Mouse (Mus musculus) neural tube, embryonic 13.5 days (tissue): ENCODE data around the gene Nono. TPM values are rescaled to one million over a fixed set of nuclear protein-coding genes. Genes with fewer than 3 reads are reported as not detected.
"Not testable (repeated sequence)": the region's sequence is repeated elsewhere in the genome, so short reads cannot be mapped to it uniquely, and the experiment has no call there.

Experiments used
- ATAC-seq: fragments of 200-750 bp; cut with Nextera tagmentation; 2 replicates; pipeline ENCODE4 v1.8.0; 2017; ENCODE audit warnings: low read depth, mild to moderate bottlenecking, moderate TSS enrichment, moderate library complexity
- H3K27ac ChIP-seq: fragments of 300-500 bp; sonication (generic); replicated peaks from 2 replicates; pipeline ENCODE4 v1.5.1; 2015; ENCODE audit warnings: moderate library complexity, mild to moderate bottlenecking, inconsistent platforms
- H3K27me3 ChIP-seq: fragments of 300-500 bp; sonication (generic); 2 replicates; pipeline ENCODE4 v1.6.1; 2015; ENCODE audit warnings: mild to moderate bottlenecking, inconsistent platforms
- H3K36me3 ChIP-seq: fragments of 300-500 bp; sonication (generic); 2 replicates; pipeline ENCODE4 v1.6.1; 2015; ENCODE audit warnings: mild to moderate bottlenecking, inconsistent platforms
- H3K4me1 ChIP-seq: fragments of 300-500 bp; sonication (generic); replicated peaks from 2 replicates; pipeline ENCODE4 v1.6.1; 2015; ENCODE audit warnings: inconsistent platforms
- H3K4me2 ChIP-seq: fragments of 300-500 bp; sonication (generic); 2 replicates; pipeline ENCODE4 v1.6.1; 2015; ENCODE audit warnings: inconsistent platforms, mild to moderate bottlenecking, moderate library complexity
- H3K4me3 ChIP-seq: fragments of 300-500 bp; sonication (generic); 2 replicates; pipeline ENCODE4 v1.5.1; 2015; ENCODE audit warnings: mild to moderate bottlenecking, inconsistent platforms
- H3K9ac ChIP-seq: fragments of 300-500 bp; sonication (generic); 2 replicates; pipeline ENCODE4 v1.6.1; 2015; ENCODE audit warnings: moderate library complexity, mild to moderate bottlenecking, inconsistent platforms
- H3K9me3 ChIP-seq: fragments of 300-500 bp; sonication (generic); 2 replicates; pipeline ENCODE4 v1.6.1; 2016; ENCODE audit warnings: inconsistent platforms
- WGBS: fragments of 180-500 bp; shearing (Covaris S2); methylation state at CpG from one replicate; pipeline ENCODE4 v1.1.7; 2015; 5-methylcytosine and 5-hydroxymethylcytosine counted together
- polyA plus RNA-seq: library from polyadenylated mRNA; unstranded; fragments of >200 nt; fragmentation: Nextera tagmentation; extraction: Ambion mirVana; gene quantifications from 2 replicates; pipeline ENCODE4 v1.2.1, GENCODE M21; 2015

Nono gene
- polyA plus RNA-seq, 1 experiment from 2014 or later = 372 TPM

DNA sequence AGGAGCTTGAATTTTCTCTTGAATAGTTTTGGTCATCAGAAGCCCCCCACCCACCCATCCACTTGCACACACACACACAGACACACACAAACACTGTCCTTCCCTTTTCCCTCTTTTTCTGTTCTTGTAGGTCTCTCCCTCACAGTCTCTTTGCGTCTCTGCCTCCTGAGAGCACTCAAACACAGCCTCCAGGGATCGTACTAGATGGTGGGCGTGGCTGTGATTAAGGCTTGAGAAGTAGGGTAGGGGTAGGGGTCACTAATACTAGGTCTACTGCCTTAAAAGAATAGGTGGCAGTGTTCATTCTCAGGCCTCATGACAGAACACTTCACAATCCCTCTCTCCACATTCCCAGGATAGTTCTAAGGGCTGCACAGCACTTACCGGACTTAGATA, 8.4 kb upstream of the Nono start, which contains the start of gene Zmym3:
Gene Zmym3 (minus strand): TSS at position 150 of the 396 bp plus-strand sequence.
- peak within 1 kb of the TSS; percentile 66 for H3K4me2 ChIP-seq
- peaks cover 4% of the 10 kb centered on the region; the same call in 1 of the 2 replicates for H3K36me3 ChIP-seq
- no peak for ATAC-seq
- H3K4me3 ChIP-seq = peak within 1 kb of the TSS; percentile 55
- peak within 1 kb of the TSS; percentile 83 for H3K27ac ChIP-seq
- H3K9ac ChIP-seq = peak within 1 kb of the TSS; percentile 78
- no peaks in the 10 kb centered on the region for H3K9me3 ChIP-seq
- 19% methylated on average over 4 of the region's 4 CpGs for WGBS
- H3K4me1 ChIP-seq = peaks cover 18% of the 10 kb centered on the region
- H3K27me3 ChIP-seq = no peaks in the 10 kb centered on the region

DNA sequence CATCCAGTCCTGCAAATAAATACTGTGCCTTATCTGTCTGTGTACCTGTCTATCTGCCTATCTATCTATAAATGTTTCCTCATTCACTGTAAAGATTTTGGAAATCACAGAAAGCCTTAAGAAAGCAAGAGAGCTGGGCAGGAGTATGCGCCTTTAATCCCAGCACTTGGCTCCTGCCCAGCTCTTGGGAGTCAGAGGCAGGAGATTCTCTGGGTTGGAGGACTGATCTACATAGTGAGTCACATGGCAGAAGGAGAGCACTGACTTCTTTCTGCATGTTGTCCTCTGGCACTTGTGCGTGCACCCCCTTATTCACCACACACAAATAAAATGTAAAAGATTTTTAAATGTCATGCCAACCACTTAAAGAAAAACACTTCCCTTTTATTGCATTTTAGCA, 5.7 kb upstream of the Nono start:
- WGBS = 78% methylated on average over 2 of the region's 2 CpGs

DNA sequence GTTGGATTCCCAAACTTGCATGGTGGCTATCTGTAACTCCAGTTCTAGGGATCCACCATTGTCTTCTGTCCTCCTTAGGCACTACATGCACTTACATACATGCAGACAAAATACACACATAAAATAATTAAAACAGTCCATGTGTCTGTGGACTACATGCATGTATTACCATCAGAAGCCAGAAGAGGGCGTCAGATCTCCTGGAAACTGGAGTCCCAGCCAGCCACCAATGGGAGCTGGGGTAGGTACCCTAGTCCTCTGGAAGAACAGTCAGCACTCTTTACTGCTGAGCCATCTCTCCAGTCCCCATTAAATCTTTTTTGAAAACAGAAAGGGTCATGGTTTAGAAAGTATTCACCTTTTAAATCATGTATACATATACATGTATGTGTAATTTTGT, 1.3 kb upstream of the Nono start:
- Histone ChIP-seq H3K27ac (no peak overlapping the region), H3K9me3 (no peaks in the 10 kb centered on the region), H3K36me3 (peaks cover 6% of the 10 kb centered on the region; the same call in 1 of the 2 replicates), H3K4me3 (no peak overlapping the region), H3K9ac (no peak overlapping the region), H3K4me1 (peaks cover 20% of the 10 kb centered on the region), H3K27me3 (no peaks in the 10 kb centered on the region), H3K4me2 (no peak overlapping the region)
- WGBS = 4% methylated on average over 1 of the region's 1 CpGs
- ATAC-seq = no peak

More for the DNA sequence above, 5.7 kb upstream of the Nono start:
- no peaks in the 10 kb centered on the region for H3K36me3 ChIP-seq
- H3K4me3 ChIP-seq = no peak overlapping the region
- no peaks in the 10 kb centered on the region for H3K27me3 ChIP-seq
- no peak overlapping the region for H3K4me2 ChIP-seq
- no peaks in the 10 kb centered on the region for H3K9me3 ChIP-seq
- no peak overlapping the region for H3K9ac ChIP-seq
- ATAC-seq = no peak
- no peak overlapping the region for H3K27ac ChIP-seq
- peaks cover 8% of the 10 kb centered on the region for H3K4me1 ChIP-seq

DNA sequence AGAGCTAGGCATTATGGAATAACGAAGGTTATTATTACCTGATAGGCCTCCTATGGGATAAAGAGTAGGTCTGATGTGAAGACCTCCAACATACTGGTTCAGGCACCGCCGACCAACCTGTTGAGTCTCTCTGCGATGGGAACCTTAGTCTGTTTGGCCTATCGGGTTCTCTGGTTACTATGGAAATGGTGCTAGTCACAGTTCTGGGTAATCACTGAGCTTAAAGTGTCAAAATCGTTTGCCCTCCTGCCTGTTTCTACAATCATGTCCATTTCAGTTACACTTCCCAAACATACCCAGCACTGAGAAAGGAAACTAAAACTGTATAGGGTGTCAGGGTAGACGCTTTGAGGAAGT, 355 bp upstream of the Nono start:
- no peaks in the 10 kb centered on the region for H3K27me3 ChIP-seq
- peak overlapping the region; percentile 53 for H3K4me2 ChIP-seq
- H3K9ac ChIP-seq = peak overlapping the region; percentile 59
- H3K9me3 ChIP-seq = no peaks in the 10 kb centered on the region
- H3K4me1 ChIP-seq = peaks cover 25% of the 10 kb centered on the region
- H3K36me3 ChIP-seq = peaks cover 7% of the 10 kb centered on the region; the same call in 1 of the 2 replicates
- H3K27ac ChIP-seq = peak overlapping the region; percentile 91
- peak; percentile 4; the same call in 1 of the 2 replicates for ATAC-seq
- H3K4me3 ChIP-seq = peak overlapping the region; percentile 66
- 37% methylated on average over 7 of the region's 7 CpGs for WGBS

DNA sequence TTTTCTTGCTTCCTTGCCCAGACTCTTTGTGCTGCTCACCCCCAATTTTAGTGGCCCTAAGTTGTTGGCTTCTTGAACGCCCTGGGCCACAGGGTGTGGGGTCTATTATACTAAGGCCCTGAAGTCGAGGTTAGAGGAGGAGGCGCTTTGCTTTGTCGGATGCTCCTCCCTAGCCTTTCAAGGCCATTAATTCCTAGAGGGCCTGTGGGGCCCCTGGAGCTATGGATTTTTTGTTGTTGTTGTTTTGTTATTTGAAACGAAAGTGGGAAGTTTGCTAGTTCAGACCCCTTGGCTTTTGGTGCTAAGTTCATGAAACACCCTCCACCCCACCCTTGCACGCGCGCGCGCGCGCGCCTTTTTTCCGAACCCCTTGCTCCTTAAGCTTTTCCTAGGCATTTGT, 858 bp downstream of the Nono start:
- 25% methylated on average over 14 of the region's 14 CpGs for WGBS
- Histone ChIP-seq H3K9ac (peak overlapping the region; percentile 88), H3K27me3 (no peaks in the 10 kb centered on the region), H3K9me3 (no peaks in the 10 kb centered on the region), H3K4me3 (peak overlapping the region; percentile 66), H3K27ac (peak overlapping the region; percentile 95), H3K4me2 (peak overlapping the region; percentile 63), H3K36me3 (peaks cover 7% of the 10 kb centered on the region; the same call in 1 of the 2 replicates), H3K4me1 (peaks cover 25% of the 10 kb centered on the region)
- peak; percentile 76 for ATAC-seq

DNA sequence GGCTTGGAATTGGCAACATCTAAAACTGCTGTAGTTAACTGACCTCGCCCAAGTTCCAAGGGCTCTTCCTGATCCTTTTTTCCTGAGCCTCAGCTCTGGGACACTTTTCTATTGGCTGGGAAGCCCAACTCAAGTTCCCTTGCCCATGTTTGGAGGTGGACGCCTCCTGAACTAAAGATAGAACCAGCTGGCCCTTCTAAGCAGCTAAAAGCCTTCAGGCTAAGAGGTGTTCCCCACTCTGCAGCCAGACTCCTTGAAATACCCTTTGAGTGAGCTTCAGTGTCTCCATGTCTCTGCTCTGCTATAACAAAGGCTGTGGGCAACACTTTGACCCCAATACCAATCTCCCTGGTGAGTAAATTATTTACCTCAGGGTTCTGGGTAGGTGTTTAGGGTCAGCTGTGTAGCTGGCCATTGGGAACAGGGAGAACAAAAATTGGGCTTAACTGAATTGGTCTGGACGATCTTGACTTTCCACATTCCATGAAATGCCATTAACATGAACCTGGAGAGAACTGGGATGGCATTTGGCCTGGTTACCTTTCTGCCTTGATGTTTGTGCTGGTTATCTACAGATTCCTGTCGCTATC, 19.9 kb downstream of the Nono start, which contains the start of gene Itgb1bp2:
Gene Itgb1bp2 (plus strand): TSS at position 203 of the 590 bp plus-strand sequence.
- H3K4me1 ChIP-seq = no peaks in the 10 kb centered on the region
- WGBS = 83% methylated on average over 4 of the region's 4 CpGs
- H3K36me3 ChIP-seq = peaks cover 75% of the 10 kb centered on the region
- H3K27me3 ChIP-seq = no peaks in the 10 kb centered on the region
- no peak within 1 kb of the TSS for H3K4me2 ChIP-seq
- no peaks in the 10 kb centered on the region for H3K9me3 ChIP-seq
- no peak within 1 kb of the TSS for H3K4me3 ChIP-seq
- ATAC-seq = no peak
- H3K9ac ChIP-seq = no peak within 1 kb of the TSS
- no peak within 1 kb of the TSS for H3K27ac ChIP-seq

DNA sequence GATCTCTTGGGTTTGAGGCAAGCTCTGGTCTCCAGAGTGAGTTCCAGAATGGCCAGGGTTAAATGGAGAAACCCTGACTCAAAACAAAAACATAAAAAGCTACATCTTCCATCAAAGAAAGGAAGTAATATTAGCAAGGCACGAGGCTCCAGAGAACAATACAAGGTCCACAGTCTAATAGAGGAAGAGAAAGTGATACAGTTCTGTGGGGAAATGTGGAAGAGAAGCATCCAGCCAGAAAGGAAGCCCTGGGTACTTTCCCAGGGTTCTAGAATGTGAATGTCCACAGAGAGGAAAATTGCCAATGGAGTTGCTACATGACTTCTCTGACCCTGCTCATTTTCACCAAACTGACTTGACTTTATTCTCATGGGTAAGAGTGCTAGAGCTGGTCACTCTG, 22.0 kb downstream of the Nono start:
- 68% methylated on average over 1 of the region's 1 CpGs for WGBS
- Histone ChIP-seq H3K27ac (no peak overlapping the region), H3K4me2 (no peak overlapping the region), H3K9me3 (no peaks in the 10 kb centered on the region), H3K4me3 (no peak overlapping the region), H3K36me3 (peaks cover 55% of the 10 kb centered on the region), H3K9ac (no peak overlapping the region), H3K27me3 (no peaks in the 10 kb centered on the region), H3K4me1 (no peaks in the 10 kb centered on the region)
- ATAC-seq = no peak

DNA sequence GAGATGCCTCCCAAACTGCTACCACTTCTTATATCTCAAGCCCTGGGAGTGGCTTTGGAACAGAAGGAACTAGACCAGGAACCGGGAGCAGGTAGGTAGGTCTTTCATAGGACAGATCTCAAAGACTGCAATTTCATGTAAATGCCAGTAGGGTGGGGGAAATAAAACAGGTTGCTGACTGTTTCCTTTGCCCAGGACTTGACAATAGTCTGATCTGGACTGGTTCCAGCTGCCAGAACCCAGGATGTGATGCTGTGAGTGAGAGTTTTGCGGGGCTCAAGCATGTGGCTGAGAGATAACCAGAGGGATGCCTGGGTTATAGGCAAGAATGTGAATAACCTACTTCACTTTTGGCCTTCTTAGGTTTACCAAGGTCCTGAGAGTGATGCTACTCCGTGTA, 22.5 kb downstream of the Nono start:
- H3K27ac ChIP-seq = no peak overlapping the region
- no peak for ATAC-seq

DNA sequence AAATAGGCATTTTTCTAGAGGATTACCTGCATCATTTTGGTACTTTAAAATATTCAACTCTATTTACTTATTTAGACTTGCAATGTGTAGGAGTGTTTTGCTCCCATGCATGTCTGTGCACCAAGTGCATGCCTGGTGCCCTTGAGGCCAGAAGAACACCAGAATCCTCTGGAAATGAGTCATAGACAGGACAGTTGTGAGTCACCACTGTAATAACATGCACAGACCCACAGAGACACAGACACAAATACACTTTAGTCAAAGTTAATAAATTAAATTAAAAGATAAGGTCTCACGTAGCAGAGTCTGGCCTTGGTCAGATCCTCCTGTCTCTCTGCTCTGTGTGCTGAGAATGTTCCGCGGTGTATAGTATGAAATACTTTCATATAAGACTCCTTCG, 43.1 kb downstream of the Nono start:
- peaks cover 11% of the 10 kb centered on the region; the same call in 1 of the 2 replicates for H3K36me3 ChIP-seq
- no peak for ATAC-seq
- no peaks in the 10 kb centered on the region for H3K27me3 ChIP-seq
- H3K27ac ChIP-seq = no peak overlapping the region
- 93% methylated on average over 4 of the region's 4 CpGs for WGBS
- H3K4me2 ChIP-seq = no peak overlapping the region
- no peak overlapping the region for H3K9ac ChIP-seq
- no peak overlapping the region for H3K4me3 ChIP-seq
- H3K4me1 ChIP-seq = no peaks in the 10 kb centered on the region
- no peaks in the 10 kb centered on the region for H3K9me3 ChIP-seq

More for the DNA sequence above, 22.5 kb downstream of the Nono start:
- Histone ChIP-seq H3K36me3 (peaks cover 50% of the 10 kb centered on the region), H3K9ac (no peak overlapping the region), H3K4me2 (no peak overlapping the region), H3K4me3 (no peak overlapping the region), H3K4me1 (no peaks in the 10 kb centered on the region), H3K9me3 (no peaks in the 10 kb centered on the region), H3K27me3 (no peaks in the 10 kb centered on the region)
- WGBS = 87% methylated on average over 3 of the region's 3 CpGs

DNA sequence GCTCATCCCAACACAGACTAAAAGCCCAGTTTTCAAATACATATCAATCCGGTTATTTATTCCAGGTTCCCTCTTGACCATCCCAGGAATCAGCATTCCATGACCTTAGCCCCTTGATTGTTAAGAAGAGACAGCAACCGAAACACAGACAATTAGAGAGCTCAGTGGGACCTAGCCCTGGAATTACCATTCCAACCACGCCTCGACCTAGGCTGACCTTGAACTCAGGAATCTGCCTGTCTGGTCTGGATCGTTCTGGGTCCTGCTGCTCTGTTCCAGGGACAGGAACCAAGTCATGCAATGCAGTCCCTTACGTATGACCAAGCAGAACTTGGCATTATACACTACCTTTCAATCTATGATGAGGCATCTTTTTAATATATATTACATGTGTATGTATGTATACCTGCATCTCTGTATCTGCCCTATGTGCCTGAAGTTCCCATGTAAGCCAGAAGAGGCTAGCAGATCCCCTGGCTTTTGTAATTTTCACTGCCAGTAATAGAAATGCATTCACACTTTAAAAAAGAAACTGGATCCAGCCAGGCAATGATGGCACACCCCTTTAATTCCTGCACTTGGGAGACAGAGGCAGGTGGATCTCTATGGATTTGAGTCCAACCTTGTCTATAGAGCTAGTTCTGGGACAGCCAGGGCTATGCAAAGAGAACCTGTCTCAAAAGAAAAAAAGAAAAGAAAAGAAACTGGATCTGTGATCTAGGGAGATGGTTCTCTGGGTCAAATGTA, 52.7 kb downstream of the Nono start:
- H3K4me2 ChIP-seq = no peak overlapping the region
- no peak overlapping the region for H3K27ac ChIP-seq
- no peaks in the 10 kb centered on the region for H3K4me1 ChIP-seq
- H3K27me3 ChIP-seq = no peaks in the 10 kb centered on the region
- WGBS = 78% methylated on average over 6 of the region's 6 CpGs
- peaks cover 14% of the 10 kb centered on the region; the same call in 1 of the 2 replicates for H3K36me3 ChIP-seq
- no peak overlapping the region for H3K4me3 ChIP-seq
- H3K9me3 ChIP-seq = no peaks in the 10 kb centered on the region
- H3K9ac ChIP-seq = no peak overlapping the region
- ATAC-seq = no peak

DNA sequence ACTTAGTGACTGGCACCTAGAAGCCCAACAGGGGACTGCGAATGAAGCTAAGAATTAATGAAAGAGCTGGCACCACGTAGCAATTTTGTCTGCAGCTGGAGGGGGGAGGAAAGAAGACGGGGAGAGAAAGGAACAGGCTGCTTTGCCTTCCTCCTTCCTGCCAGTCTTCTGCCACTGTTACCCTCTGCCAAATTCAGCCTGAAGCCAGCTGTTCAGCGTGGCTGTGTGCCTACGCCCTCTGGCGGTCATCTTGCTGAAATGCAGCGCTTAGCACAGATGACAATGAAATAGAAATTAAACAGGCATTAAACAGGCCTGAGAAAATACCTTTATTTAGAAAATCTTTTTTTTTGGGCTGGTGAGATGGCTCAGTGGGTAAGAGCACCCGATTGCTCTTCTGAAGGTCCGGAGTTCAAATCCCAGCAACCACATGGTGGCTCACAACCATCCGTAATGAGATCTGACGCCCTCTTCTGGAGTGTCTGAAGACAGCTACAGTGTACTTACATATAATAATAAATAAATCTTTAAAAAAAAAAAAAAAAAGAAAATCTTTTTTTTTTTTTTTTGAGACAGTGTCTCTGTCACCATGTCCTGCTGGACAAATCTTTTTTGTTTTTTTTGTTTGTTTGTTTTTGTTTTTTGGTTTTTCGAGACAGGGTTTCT, 57.5 kb downstream of the Nono start:
- not testable (repeated sequence) for H3K27me3 ChIP-seq, H3K4me3 ChIP-seq, H3K9me3 ChIP-seq, H3K4me2 ChIP-seq, H3K27ac ChIP-seq, ATAC-seq, H3K4me1 ChIP-seq, H3K36me3 ChIP-seq, H3K9ac ChIP-seq
- WGBS = 28% methylated on average over 11 of the region's 12 CpGs
